Mouse (Mus musculus): ENCODE data around the gene Prpf19.
A peak's percentile ranks its signal among the peaks of the same experiment; 100 is the strongest.

Gene Prpf19

GRCm38 (mm10) chr19:10938771-10939170, 43.7 kb downstream of the Prpf19 start:
- DNase-seq (ENCODE audit: low spot score), result no peak

- peak; percentile 54 for DNase-seq (ENCODE audit: low spot score)
These were observed 45.2 kb downstream of the Prpf19 start for GRCm38 (mm10) chr19:10940097-10940800.

GRCm38 (mm10) chr19:10940801-10941457, 45.9 kb downstream of the Prpf19 start:
- DNase-seq (ENCODE audit: low spot score), result peak; percentile 8

- DNase-seq (ENCODE audit: low spot score), result no peak
These were observed 48.9 kb downstream of the Prpf19 start for GRCm38 (mm10) chr19:10943955-10944354.

DNA sequence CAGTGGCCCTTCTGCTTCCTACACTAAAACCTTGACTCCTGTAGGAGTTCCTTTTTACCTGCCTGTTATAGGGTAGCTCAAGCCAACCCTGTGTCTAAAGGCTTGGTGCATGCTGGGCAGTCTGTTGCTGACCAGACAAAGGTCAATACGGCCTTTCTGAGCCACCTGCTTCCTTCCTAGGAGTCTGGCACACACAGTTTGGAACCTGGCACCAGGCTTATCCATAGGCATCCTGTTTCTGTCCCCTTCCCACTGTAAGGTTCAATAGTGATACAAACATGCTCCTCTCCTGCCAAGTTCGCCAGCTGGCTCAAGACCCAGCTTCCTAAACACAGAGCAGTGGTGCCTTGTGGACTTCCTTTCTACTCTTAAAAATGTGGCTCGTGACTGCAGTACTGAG, 51.5 kb downstream of the Prpf19 start:
- DNase-seq (ENCODE audit: low spot score), result no peak

DNA sequence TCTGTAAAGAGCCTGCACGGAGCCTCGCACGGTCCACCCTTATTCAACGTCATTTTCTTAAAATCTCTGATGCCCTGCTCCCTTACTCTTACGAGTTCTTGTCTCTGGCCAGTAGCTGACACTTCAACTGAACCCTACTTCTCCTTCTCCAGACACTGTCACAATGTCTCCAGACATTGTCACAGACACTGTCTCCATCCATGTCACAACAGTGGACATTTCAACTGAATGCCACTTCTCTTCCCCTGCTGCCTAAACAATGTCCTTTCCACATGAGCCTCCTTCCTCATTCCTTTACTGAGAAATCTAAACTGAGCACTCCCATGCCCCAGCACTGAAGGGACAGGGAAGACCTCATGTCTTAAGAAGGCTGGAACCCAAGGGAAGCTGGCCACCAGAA, 52.2 kb downstream of the Prpf19 start:
- DNase-seq (ENCODE audit: low spot score), result no peak

DNA sequence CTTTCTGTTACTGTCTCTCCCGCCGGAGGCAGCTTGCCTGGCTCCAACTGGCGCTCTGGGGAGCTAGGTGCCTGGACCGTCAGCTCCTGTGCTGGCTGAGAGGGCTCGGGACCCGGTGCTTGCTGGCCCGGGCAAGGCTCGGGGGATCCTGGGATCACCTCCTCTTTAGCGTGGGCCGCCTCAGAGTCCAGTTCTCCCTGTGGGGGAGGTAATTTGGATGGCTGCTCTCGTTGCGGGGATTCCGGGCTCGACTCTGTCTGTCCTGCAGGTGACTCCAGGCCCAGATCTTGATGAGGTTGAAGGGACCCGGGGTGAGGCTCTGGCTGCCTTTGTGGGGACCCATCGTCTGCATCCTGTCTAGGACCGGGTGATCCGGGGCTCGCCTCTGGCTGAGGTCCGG, 53.4 kb downstream of the Prpf19 start:
- peak; percentile 16 for DNase-seq (ENCODE audit: low spot score)

DNA sequence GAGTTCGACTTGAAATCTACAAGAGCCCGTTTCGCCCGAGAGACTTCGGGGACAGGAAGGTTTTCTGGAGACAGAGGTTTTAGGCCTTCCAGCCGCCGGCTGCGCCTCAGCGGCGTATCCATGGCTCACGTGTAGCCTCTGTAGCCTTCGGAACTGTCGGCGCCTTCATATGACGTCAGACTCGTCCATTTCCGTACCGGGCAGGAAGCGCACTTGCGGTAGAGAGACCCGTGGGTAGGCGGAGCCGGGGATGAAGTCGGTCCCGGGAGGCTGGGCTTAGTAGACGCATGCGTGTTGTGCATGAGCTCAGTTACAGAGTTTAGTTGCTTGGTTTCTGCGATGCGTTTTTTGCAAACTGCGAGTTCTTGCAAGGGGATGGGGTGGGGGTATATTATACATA, 54.1 kb downstream of the Prpf19 start, which contains the start of gene Ccdc86:
Gene Ccdc86, minus strand, starts transcription at position 155 of the 400 bp plus-strand sequence.
- peak; percentile 91 for DNase-seq (ENCODE audit: low spot score)

DNA sequence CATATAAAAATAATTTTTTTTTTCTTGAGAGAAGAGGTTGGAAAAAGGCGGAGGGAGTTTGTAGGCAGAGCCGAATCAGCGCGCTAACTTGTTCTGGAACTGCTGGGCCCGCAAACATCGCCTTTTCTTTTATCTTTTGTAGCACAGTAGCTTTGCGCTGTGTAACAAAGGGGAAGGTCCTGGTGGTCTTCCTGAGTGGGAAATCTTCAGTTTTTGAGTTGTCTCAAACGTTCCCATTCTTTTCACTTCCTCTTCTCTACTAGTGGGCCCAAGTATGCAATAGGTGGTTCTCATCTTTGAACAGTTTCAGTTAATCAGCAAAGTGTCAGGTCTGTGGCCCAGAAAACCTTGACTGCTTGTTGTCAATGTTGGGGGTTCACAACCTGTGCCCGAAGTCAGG, 54.5 kb downstream of the Prpf19 start:
- no peak for DNase-seq (ENCODE audit: low spot score)

DNA sequence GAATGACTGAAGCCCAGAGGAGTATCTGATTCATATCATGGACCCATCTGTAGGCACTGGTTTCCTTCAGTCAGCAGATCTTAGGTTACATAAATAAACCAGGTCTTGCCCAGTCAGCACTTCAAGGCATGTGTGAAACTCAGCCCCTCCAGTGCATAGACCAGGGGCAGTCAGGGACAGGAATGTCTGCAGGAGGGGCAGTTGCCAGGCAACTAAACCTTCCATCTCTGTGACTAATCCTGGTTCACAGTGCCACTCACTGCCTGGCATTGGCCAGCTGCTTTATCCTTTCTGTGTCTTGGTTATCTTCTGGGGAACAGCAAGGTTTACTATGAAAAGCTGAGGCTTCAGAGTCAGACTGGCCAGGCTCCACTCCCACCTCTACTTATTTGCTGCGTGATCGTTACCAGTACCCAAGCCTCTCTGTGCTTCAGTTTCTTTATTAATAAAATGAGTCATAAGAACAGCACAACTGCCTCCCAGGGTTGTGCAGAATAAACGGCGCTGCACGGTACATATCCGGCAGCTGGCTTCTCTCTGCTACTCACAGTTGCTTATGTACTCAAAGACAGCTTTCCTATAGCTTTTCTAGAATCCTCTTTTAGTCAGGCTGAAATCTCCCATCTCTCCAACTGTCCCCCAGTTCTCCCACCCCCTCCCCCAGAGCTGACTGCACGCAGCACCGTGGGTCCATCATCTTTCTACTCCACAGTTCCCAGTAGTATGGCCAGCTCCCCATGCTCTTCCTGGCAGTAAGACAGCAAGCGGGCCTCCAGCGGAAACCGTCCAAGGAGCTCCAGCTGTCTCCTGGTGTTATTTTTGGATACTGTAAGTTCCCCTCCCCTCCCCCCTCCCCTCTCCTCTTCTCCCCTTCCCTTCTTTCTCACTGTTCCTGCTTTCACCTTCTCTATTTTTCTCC, 57.2 kb downstream of the Prpf19 start:
- no peak for DNase-seq (ENCODE audit: low spot score)

Data from urinary bladder, postnatal 25 days (tissue).